23 mouse cellular contexts compared by ENCODE assay signal in genomic region chr4:74739642-74740041, GRCm38 (mm10).
"Had no signal": no experiment of that assay in that cellular context is flagged by ENCODE, and none has a peak within 500 bp of the region (broad histone marks: within the 10 kb centered on the region; RNA-seq: fewer than 3 reads in every experiment).

No protein-coding gene starts in this region.

- DNase-seq: kidney, adult 2 months; kidney, postnatal 14 days; kidney, postnatal 4 days; liver; lung, adult 18-20 months; lung, postnatal 10 days; lung, postnatal 36 days; right cerebral cortex, adult 18-20 months; right cerebral cortex, postnatal 14 days; right cerebral cortex, postnatal 4 days; thymus, adult 2 months; thymus, postnatal 25 days had no signal

- H3K9ac ChIP-seq: limb, embryonic 13.5 days; liver, embryonic 12.5 days; liver, embryonic 15.5 days; lung, embryonic 15.5 days; neural tube, embryonic 13.5 days had no signal

- H3K4me2 ChIP-seq: limb, embryonic 13.5 days; liver, embryonic 12.5 days; liver, embryonic 15.5 days; lung, embryonic 15.5 days; neural tube, embryonic 13.5 days had no signal

- H3K27ac ChIP-seq: limb, embryonic 10.5 days; limb, embryonic 13.5 days; liver, embryonic 12.5 days; liver, embryonic 15.5 days; lung, embryonic 15.5 days; midbrain, embryonic 10.5 days; neural tube, embryonic 13.5 days; stomach, postnatal 0 days had no signal

- H3K4me1 ChIP-seq: limb, embryonic 13.5 days; liver, embryonic 12.5 days; liver, embryonic 15.5 days; lung, embryonic 15.5 days; megakaryocyte, embryonic 14.5 days; midbrain, embryonic 10.5 days had no signal

- H3K9me3 ChIP-seq: limb, embryonic 10.5 days; limb, embryonic 13.5 days; liver, embryonic 15.5 days; lung, embryonic 15.5 days; midbrain, embryonic 10.5 days had no signal

- H3K27me3 ChIP-seq: limb, embryonic 13.5 days; liver, embryonic 12.5 days; liver, embryonic 15.5 days; lung, embryonic 15.5 days; megakaryocyte, embryonic 14.5 days; neural tube, embryonic 13.5 days had no signal

- H3K4me3 ChIP-seq: limb, embryonic 10.5 days; limb, embryonic 13.5 days; liver, embryonic 12.5 days; liver, embryonic 15.5 days; lung, embryonic 15.5 days; megakaryocyte, embryonic 14.5 days; midbrain, embryonic 10.5 days; neural tube, embryonic 13.5 days had no signal

- ATAC-seq: intestine, postnatal 0 days; liver, embryonic 12.5 days; midbrain, embryonic 16.5 days had no signal

- H3K36me3 ChIP-seq: limb, embryonic 10.5 days; limb, embryonic 13.5 days; liver, embryonic 12.5 days; liver, embryonic 15.5 days; lung, embryonic 15.5 days; midbrain, embryonic 10.5 days; neural tube, embryonic 13.5 days had no signal
